Mouse (Mus musculus): ENCODE results near the gene Slc23a3. TPM values are rescaled to one million over a fixed set of nuclear protein-coding genes. Genes with fewer than 3 reads are reported as not detected.

The Slc23a3 gene
- polyA plus RNA-seq, 1 experiment from 2014 or later, result 0.86 TPM

- Histone ChIP-seq H3K4me1 (no peaks in the 10 kb centered on the region), H3K9ac (no peak overlapping the region), H3K36me3 (no peaks in the 10 kb centered on the region), H3K4me3 (replicated peaks) (no peak overlapping the region), H3K27me3 (replicated peaks) (no peaks in the 10 kb centered on the region), H3K27ac (no peak overlapping the region), H3K9me3 (no peaks in the 10 kb centered on the region), H3K4me2 (no peak overlapping the region)
- ATAC-seq (ENCODE audit: insufficient read depth, low FRiP score, low read depth), result no peak
These were observed 25.3 kb upstream of the Slc23a3 start for GRCm38 (mm10) chr1:75158990-75159389.

GRCm38 (mm10) chr1:75155837-75156236 is 22.1 kb upstream of the Slc23a3 start:
- Histone ChIP-seq H3K27ac (no peak overlapping the region), H3K4me3 (replicated peaks) (no peak overlapping the region), H3K36me3 (no peaks in the 10 kb centered on the region), H3K27me3 (replicated peaks) (no peaks in the 10 kb centered on the region), H3K9me3 (no peaks in the 10 kb centered on the region), H3K4me2 (no peak overlapping the region), H3K9ac (no peak overlapping the region), H3K4me1 (no peaks in the 10 kb centered on the region)
- WGBS, result 42% methylated on average over 3 of the region's 3 CpGs
- ATAC-seq (ENCODE audit: insufficient read depth, low FRiP score, low read depth), result no peak

- peaks cover 35% of the 10 kb centered on the region for H3K36me3 ChIP-seq
- no peaks in the 10 kb centered on the region for H3K9me3 ChIP-seq
- no peak overlapping the region for H3K4me2 ChIP-seq
- H3K4me1 ChIP-seq, result peaks cover 7% of the 10 kb centered on the region
- no peak for ATAC-seq (ENCODE audit: insufficient read depth, low FRiP score, low read depth)
- no peak overlapping the region for H3K9ac ChIP-seq
- no peak overlapping the region for H3K27ac ChIP-seq
- no peak overlapping the region for H3K4me3 ChIP-seq (replicated peaks)
- H3K27me3 ChIP-seq (replicated peaks), result no peaks in the 10 kb centered on the region
- 90% methylated on average over 4 of the region's 4 CpGs for WGBS
These were observed 15.0 kb upstream of the Slc23a3 start for GRCm38 (mm10) chr1:75148727-75149126.

DNA sequence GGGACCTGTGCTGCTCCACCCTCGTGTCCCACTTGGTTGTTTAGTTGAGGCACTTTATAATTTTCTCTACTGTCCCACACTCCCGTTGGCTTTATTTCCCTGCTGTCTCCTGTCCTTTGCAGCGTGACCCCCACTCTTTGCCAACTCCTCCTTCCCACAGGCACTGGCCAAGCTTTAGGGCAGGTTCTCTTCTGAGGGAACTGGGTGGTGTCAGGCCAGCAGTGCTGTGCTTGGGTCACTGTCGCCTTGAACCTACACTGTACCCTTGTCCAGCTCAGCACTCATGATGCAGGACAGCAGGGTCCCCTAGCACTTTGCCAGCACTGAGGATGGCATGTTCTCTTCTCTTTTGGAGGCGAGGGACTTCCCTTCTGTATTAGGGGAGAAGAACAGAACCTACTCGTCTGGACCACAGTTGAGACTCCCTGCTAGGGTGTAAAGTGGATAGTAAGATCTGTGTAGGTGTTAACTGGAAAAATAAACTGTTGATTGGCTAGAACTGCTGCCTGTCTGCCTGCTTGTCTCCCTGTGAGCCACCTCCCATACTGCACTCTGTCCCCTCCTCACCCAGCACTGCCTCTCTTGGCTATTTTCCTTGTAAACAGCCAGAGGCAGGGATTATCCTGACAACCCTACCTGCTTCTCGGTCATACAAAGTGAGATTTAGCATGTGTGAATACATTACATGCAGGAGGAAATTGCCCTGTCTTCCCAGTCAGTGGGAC is 13.9 kb upstream of the Slc23a3 start:
- 77% methylated on average over 7 of the region's 7 CpGs for WGBS
- peaks cover 35% of the 10 kb centered on the region for H3K36me3 ChIP-seq
- H3K9ac ChIP-seq, result no peak overlapping the region
- no peaks in the 10 kb centered on the region for H3K9me3 ChIP-seq
- no peak for ATAC-seq (ENCODE audit: insufficient read depth, low FRiP score, low read depth)
- no peak overlapping the region for H3K4me2 ChIP-seq
- peaks cover 13% of the 10 kb centered on the region for H3K4me1 ChIP-seq
- H3K27ac ChIP-seq, result no peak overlapping the region
- H3K27me3 ChIP-seq (replicated peaks), result no peaks in the 10 kb centered on the region
- no peak overlapping the region for H3K4me3 ChIP-seq (replicated peaks)

GRCm38 (mm10) chr1:75145589-75145988 is 11.9 kb upstream of the Slc23a3 start:
- no peak overlapping the region for H3K4me2 ChIP-seq
- H3K4me3 ChIP-seq (replicated peaks), result no peak overlapping the region
- ATAC-seq (ENCODE audit: insufficient read depth, low FRiP score, low read depth), result no peak
- peaks cover 35% of the 10 kb centered on the region for H3K36me3 ChIP-seq
- H3K9ac ChIP-seq, result no peak overlapping the region
- peaks cover 17% of the 10 kb centered on the region for H3K4me1 ChIP-seq
- no peaks in the 10 kb centered on the region for H3K27me3 ChIP-seq (replicated peaks)
- no peaks in the 10 kb centered on the region for H3K9me3 ChIP-seq
- 91% methylated on average over 3 of the region's 3 CpGs for WGBS
- H3K27ac ChIP-seq, result no peak overlapping the region

DNA sequence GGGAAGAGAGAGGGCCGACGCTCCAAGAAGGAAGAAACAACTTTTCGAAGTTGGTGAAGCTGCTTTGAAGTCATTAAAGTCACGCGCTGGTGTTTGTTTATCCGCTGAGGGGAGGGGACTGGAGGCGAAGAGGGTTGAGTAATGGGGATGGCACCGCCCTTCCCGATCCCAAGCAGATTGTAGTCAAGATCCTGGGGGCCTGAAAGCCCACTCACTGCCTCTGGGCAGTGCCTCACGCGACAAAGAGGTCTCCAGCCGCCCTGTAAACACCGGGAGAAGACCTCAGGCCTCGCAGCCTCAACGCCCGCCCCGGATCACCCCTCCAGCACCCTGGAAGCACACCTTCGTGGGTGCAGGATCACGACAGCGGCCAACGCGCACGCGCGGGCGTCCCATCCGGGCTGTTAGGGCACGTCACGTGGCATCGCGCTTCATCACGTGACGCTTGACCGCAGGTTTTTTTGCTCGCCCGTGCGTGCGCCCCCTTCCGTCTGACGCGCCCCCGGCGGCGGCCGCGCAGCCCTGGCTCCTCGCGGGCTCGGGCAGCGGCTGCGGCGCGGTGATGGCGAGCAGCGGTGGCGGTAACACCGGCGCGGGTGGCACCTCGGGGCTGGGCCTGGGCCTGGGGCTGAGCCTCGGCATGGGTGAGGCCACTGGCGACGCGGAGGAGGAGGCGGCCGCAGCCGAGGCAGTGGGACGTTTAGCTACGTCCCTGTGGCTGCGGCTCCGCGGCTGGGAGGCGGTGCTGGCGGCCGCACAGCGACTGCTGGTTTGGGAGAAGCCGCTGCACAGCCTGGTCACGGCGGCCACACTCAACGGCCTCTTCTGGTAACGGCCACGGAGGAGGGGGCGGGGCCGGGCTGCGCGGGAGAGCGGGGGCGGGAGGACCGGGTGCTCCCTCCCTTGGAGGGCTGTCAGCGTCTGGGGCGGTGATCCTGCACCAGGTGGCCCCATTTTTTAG is 8.9 kb upstream of the Slc23a3 start, which contains the start of the genes Cnppd1 and Retreg2:
TSS of gene Cnppd1 (minus strand) at position 411 of the 961 bp plus-strand sequence.
TSS of gene Retreg2 (plus strand) at position 478 of the 961 bp plus-strand sequence.
- peak within 1 kb of the TSS; percentile 94 for H3K4me3 ChIP-seq (replicated peaks)
- H3K27ac ChIP-seq, result peak within 1 kb of the TSS; percentile 97
- peak within 1 kb of the TSS; percentile 80 for H3K9ac ChIP-seq
- no peaks in the 10 kb centered on the region for H3K9me3 ChIP-seq
- WGBS, result under 1% methylated on average over 91 of the region's 91 CpGs
- H3K27me3 ChIP-seq (replicated peaks), result no peaks in the 10 kb centered on the region
- ATAC-seq (ENCODE audit: insufficient read depth, low FRiP score, low read depth), result peak; percentile 88
- H3K4me2 ChIP-seq, result peak within 1 kb of the TSS; percentile 91
- peaks cover 21% of the 10 kb centered on the region for H3K4me1 ChIP-seq
- H3K36me3 ChIP-seq, result peaks cover 45% of the 10 kb centered on the region

DNA sequence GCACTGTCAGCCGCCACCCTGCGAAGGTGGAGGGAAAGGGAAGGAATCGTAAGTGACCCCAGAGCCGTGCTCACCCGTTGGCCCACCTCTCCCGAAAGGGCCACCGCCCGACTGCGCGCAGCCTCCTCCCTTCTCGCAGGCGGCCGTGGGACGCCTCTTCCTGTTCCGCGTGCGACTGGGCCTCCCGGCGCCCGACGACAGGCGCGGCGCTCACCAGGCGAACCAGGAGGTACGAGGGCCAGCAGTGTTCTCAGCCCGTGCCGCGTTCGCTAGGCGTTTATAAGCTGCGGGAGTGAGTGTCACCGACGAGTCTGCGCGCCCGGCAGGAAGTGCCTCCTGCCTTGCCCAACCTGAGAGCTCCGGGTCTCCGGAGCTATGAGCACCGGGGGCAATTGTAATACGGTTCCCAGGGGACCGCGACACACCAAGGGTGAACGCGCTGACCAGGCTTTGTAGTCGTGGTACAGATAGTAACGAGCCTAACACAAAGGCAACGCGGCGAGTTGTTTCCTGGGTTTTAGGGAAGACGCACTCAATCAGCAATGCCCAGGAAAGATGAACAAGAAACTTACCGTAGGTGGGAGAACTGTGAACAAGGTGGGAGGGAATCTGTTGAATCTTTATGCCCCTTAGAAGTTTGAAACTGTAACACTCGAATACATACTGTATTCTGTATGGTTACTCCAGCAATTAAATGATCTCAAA is 7.9 kb upstream of the Slc23a3 start:
- H3K27ac ChIP-seq, result peak overlapping the region; percentile 97
- peak overlapping the region; percentile 91 for H3K4me2 ChIP-seq
- peaks cover 46% of the 10 kb centered on the region for H3K36me3 ChIP-seq
- peak overlapping the region; percentile 80 for H3K9ac ChIP-seq
- H3K4me3 ChIP-seq (replicated peaks), result peak overlapping the region; percentile 94
- no peaks in the 10 kb centered on the region for H3K27me3 ChIP-seq (replicated peaks)
- ATAC-seq (ENCODE audit: insufficient read depth, low FRiP score, low read depth), result peak; percentile 52; the same call in 1 of the 2 replicates
- H3K4me1 ChIP-seq, result peaks cover 21% of the 10 kb centered on the region
- H3K9me3 ChIP-seq, result no peaks in the 10 kb centered on the region
- WGBS, result under 1% methylated on average over 53 of the region's 53 CpGs

- H3K4me2 ChIP-seq, result peak overlapping the region; percentile 91
- peaks cover 43% of the 10 kb centered on the region for H3K36me3 ChIP-seq
- no peaks in the 10 kb centered on the region for H3K9me3 ChIP-seq
- H3K4me1 ChIP-seq, result peaks cover 21% of the 10 kb centered on the region
- H3K4me3 ChIP-seq (replicated peaks), result peak overlapping the region; percentile 94
- H3K9ac ChIP-seq, result 0 out of 2 replicates have a peak overlapping the region, but pooled peaks have one; percentile 80
- 51% methylated on average over 4 of the region's 4 CpGs for WGBS
- H3K27me3 ChIP-seq (replicated peaks), result no peaks in the 10 kb centered on the region
- peak overlapping the region; percentile 97 for H3K27ac ChIP-seq
- ATAC-seq (ENCODE audit: insufficient read depth, low FRiP score, low read depth), result no peak
These were observed 7.0 kb upstream of the Slc23a3 start for GRCm38 (mm10) chr1:75140601-75141190.

GRCm38 (mm10) chr1:75138448-75138847 is 4.8 kb upstream of the Slc23a3 start:
- no peak for ATAC-seq (ENCODE audit: insufficient read depth, low FRiP score, low read depth)
- WGBS, result 89% methylated on average over 2 of the region's 2 CpGs
- H3K9me3 ChIP-seq, result no peaks in the 10 kb centered on the region

GRCm38 (mm10) chr1:75136730-75137129 is 3.0 kb upstream of the Slc23a3 start:
- peaks cover 29% of the 10 kb centered on the region for H3K36me3 ChIP-seq
- peak; percentile 78 for ATAC-seq (ENCODE audit: insufficient read depth, low FRiP score, low read depth)
- 42% methylated on average over 3 of the region's 3 CpGs for WGBS

More at GRCm38 (mm10) chr1:75138448-75138847, 4.8 kb upstream of the Slc23a3 start:
- H3K4me2 ChIP-seq, result no peak overlapping the region
- H3K27ac ChIP-seq, result no peak overlapping the region
- no peak overlapping the region for H3K4me3 ChIP-seq (replicated peaks)
- no peak overlapping the region for H3K9ac ChIP-seq
- peaks cover 14% of the 10 kb centered on the region; the same call in 1 of the 2 replicates for H3K4me1 ChIP-seq
- H3K27me3 ChIP-seq (replicated peaks), result no peaks in the 10 kb centered on the region
- H3K36me3 ChIP-seq, result peaks cover 29% of the 10 kb centered on the region

GRCm38 (mm10) chr1:75136293-75136692 is 2.6 kb upstream of the Slc23a3 start:
- Histone ChIP-seq H3K4me2 (no peak overlapping the region), H3K27ac (no peak overlapping the region), H3K9me3 (no peaks in the 10 kb centered on the region), H3K9ac (no peak overlapping the region), H3K36me3 (peaks cover 29% of the 10 kb centered on the region), H3K27me3 (replicated peaks) (no peaks in the 10 kb centered on the region), H3K4me3 (replicated peaks) (no peak overlapping the region), H3K4me1 (peaks cover 11% of the 10 kb centered on the region; the same call in 1 of the 2 replicates)
- WGBS, result 68% methylated on average over 6 of the region's 6 CpGs
- ATAC-seq (ENCODE audit: insufficient read depth, low FRiP score, low read depth), result no peak

More at GRCm38 (mm10) chr1:75136730-75137129, 3.0 kb upstream of the Slc23a3 start:
- no peak overlapping the region for H3K9ac ChIP-seq
- no peak overlapping the region for H3K4me2 ChIP-seq
- H3K9me3 ChIP-seq, result no peaks in the 10 kb centered on the region
- H3K4me1 ChIP-seq, result peaks cover 11% of the 10 kb centered on the region; the same call in 1 of the 2 replicates
- H3K27ac ChIP-seq, result no peak overlapping the region
- no peak overlapping the region for H3K4me3 ChIP-seq (replicated peaks)
- H3K27me3 ChIP-seq (replicated peaks), result no peaks in the 10 kb centered on the region

All from stomach, embryonic 15.5 days (tissue).